Mouse (Mus musculus) olfactory bulb, adult 2 months (tissue): ENCODE results near the gene Traf5.

Experiments used
- CTCF ChIP-seq: fragments of 200-500 bp; IDR thresholded peaks from 2 replicates; pipeline ENCODE4 v1.5.1; 2012; ENCODE audit warnings: low read depth, mild to moderate bottlenecking, low read length, moderate library complexity; ENCODE audit not compliant: insufficient read depth
- POLR2A ChIP-seq: fragments of 200-500 bp; IDR thresholded peaks from 2 replicates; pipeline ENCODE4 v1.6.1; 2012; ENCODE audit warnings: mild to moderate bottlenecking, low read depth, low read length, moderate library complexity; ENCODE audit not compliant: insufficient read depth

DNA sequence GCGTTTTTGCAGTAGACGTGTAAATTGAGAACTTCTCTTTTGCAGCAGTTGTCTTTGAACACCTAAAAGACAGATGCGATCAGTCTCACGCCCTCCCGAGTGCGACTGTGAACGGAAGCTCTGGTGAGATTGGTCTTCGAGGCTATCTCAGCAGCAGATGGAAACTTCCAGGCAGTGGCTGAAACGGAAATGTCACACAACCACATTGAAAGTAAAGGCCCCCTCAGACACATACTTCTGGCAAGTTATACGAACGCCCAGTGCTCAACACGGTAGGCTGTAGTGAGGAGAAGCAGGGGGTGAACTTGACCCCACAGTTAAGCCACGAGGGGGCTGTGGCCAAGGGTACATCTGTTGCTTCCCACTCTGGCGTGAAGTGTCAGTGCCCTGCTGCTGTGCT lies 29.7 kb downstream of the Traf5 start:
- TF ChIP-seq CTCF (no peak), POLR2A (no peak)
